Mouse (Mus musculus): Measurements from ENCODE around the gene Ric8a.

Ric8a gene

DNA sequence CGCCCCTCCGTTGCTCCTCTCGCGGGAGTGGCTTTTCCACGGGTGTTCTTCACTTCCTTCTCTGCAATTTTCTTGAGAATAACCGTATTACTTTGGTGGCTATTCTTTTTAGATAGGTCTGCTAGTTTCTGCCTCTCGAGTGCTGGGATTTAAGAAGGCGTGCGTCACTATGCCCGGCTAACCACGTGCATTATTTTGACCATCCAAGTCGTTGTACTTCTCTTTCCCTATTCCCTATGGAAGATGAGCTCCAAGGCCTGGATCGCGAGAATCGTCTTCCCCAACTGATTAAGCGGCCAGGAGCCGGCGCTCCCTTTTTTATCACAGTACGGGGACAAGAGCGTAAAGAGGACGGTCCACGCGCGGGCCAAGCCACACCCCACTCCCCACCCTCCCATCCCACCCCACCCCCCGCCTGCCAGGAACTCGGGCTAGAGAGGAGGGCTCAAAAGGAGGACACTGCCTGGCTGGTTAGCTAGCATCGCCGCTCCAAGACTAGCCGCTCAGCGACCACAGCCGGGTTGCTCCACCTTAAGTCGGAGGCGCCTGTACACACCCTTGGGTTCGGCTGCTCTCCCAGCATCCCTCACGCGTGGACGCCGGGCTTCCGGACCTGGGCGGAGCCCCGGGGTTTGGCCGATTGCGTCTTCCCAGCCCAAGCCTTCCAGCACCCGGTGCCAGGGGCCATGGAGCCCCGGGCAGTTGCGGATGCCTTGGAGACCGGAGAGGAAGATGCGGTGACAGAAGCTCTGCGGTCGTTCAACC, at the start of gene Ric8a:
Gene Ric8a, plus strand, starts transcription at position 173 of the 765 bp plus-strand sequence.
- DNase-seq (ENCODE audit: inconsistent ontology term), result peak; percentile 94

DNA sequence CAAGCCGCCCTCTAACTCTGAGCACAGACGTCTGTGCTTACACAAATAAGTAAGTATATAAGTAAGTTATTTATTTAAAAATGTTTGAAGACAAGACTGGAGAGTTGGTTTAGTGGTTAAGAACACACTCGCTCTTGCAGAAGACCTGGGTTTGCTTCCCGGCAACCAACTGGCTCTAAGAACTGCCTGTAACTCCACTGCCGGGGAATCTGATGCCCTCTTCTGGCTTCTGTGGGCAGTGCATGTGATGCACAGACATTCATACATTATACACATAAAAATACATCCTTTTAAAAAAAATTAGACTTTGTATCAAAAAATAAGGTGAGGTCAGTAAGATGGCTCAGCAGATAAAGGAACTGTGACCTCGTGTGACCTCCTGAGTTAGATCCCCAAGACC, 46.3 kb upstream of the Ric8a start:
- DNase-seq (ENCODE audit: inconsistent ontology term), result no peak

DNA sequence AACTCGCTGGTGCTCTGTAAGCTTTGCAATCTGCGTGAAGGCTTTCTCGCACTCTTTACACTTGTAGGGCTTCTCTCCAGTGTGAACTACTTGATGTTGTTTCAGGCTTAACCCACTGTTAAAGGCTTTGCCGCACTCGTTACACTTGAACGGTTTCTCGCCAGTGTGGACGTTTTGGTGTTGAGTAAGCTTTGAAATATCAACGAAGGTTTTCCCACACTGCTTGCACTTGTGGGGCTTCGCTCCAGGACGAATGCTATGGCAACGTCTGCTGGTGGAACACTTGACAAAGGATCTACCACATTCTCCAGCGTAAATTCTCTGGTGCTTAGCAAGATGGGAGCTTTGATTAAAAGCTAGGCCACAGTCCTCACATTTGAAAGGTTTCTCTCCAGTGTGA, 45.0 kb upstream of the Ric8a start:
- no peak for DNase-seq (ENCODE audit: inconsistent ontology term)

DNA sequence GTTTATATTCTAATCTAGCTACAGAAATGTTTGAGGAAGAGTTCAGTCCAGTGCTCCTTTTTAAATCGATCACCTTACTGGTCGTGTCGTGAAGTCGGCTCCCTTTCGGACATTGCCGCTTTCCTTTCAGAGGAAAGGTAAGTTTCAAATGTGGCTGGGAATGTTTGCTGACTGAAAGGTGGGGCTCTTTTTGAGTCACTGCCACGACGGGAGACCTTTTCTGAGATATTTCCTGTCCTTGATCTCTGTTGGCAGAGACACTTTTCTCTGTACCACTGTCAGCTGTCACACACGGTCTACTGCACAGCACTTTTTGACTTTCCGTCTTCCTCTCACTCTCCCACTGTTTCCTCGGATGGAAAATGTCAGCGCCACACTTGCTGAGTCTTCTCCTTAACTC, 43.9 kb upstream of the Ric8a start:
- no peak for DNase-seq (ENCODE audit: inconsistent ontology term)

DNA sequence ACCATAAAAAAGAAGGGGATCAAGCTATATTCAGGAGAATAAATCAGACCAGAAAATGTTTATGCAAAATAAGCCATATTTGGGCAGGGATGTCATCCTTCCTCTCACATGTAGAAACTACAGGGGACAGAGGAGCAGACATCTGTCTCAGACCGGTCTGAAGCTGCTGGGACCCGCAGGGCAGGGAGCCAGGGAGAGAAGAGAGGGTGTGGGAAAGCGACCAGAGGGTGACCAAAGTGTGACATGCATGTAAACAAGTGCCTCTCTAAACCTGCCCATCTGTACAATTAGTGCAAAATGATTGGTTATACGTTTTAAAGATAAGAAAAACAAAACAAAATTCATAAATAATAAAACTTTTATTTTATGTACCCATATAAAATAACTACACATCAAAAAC, 36.6 kb upstream of the Ric8a start:
- DNase-seq (ENCODE audit: inconsistent ontology term), result no peak

DNA sequence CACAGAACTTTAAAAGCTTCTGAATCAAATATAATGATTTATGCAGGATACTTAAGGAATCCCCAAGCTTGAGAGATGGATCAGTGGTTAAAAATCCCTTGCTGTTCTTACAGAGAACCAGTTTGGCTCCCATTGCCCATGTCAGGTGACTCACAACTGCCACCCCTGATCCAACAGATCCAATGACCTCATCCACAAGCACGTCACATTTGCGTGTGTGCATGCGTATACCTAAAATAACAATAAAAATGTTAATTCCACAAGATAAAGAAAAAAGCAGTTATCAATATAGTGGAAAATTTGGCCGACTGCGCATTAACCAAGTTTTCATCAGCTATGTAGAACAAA, 35.5 kb upstream of the Ric8a start:
- peak; percentile 8 for DNase-seq (ENCODE audit: inconsistent ontology term)

DNA sequence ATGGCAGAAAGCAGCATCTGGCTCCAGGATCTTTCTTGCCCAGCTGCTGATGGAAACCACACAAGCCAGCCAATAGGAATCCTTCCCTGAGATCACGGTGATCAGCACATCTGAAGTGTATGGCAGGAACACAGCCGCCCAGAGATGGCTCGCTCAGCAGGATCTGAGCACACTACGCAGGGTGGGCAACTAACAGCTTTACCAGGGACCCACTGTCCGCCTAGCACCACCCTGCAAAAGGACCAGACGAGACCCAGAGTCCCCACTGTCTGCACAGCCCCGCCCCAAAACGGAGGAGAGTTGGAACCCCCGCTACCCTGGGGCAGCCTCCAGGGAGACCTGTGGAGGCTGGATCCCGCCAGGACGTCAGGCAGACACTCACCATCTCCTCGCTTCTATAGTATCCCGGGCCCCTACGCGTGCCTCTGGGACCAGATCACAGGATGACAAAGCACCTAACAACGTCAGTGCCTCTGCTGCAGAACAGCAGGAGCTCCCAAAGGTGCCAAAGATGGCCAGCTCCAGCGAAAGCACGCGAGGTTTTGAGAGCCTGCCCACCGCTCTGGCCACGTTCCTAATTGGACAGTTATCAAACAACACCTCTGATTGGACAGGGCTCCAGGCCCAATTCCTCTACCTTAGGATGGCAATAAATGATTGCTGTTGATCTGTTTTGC, 35.0 kb upstream of the Ric8a start, which contains the start of gene Zfp941:
Gene Zfp941, minus strand, starts transcription at position 526 of the 677 bp plus-strand sequence.
- peak; percentile 81 for DNase-seq (ENCODE audit: inconsistent ontology term)

DNA sequence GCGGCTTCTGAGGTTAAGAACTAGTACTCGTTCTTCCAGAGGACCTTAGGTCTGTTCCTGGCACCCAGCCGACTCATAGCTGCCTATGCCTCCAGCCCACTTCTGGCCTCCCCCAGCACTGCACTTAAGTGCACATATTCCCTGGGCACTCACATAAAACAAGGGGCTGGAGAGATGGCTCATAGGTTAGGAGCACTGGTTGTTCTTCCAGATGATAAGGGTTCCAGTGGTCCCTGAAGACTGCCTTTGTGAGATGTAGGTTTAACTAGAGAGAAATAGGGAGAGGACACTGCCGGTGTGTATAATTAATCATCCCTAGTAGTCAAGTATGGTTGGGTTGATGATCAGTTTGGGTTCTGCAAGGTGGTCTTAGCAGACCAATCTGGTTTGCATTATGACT, 34.0 kb upstream of the Ric8a start:
- no peak for DNase-seq (ENCODE audit: inconsistent ontology term)

DNA sequence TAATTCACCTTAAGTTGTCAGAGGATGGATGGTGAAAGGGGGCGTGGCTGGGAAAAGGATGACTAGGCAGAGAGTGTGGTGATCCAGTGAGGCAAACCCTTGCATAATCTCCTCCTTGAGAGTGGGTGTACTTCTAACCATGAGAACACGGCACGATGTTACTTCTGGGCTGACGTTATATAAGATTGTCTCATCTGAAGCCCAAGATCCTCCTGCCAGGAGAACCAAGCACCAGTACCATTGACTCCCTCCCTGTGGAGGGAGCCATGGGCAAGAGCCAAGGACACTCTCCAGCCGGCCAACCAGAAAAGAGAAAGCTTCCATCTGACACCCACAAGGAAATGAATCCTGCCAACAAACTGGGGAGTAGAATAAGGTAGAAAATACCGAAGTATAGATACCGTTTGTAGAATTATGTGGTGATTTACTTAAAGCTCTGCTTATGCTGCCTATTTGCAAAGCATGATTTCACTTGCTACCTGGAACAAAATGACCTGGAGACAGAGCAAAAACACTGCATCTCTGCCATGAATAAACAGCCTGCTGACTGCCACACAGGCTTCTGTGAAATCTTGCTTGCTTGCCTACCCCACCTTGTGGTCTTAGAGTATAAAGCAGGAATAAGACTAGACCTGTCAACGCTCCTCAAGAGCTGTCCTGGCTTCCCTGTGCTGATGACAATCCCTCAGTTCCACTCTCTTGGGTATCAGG, 28.4 kb upstream of the Ric8a start:
- peak; percentile 30 for DNase-seq (ENCODE audit: inconsistent ontology term)

DNA sequence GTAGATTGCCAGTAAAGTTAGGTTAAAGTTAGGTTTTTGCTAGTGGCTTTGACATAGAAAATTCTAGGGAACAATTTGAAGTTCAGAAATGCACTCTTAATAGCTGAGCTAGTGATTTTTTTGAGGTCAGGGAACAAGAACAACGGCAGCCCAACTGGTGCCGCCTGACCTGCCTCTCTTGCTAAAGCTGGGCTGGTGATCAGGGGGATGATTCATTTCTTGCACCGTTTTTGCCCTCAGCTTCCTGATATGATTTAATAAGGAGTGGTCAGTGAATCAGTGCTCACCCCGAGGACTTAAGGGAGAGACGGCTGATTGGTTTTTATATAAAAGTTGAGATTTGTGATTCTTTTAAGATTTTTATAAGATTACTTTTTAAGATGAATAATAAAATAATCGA, 25.3 kb upstream of the Ric8a start:
- peak; percentile 64 for DNase-seq (ENCODE audit: inconsistent ontology term)

DNA sequence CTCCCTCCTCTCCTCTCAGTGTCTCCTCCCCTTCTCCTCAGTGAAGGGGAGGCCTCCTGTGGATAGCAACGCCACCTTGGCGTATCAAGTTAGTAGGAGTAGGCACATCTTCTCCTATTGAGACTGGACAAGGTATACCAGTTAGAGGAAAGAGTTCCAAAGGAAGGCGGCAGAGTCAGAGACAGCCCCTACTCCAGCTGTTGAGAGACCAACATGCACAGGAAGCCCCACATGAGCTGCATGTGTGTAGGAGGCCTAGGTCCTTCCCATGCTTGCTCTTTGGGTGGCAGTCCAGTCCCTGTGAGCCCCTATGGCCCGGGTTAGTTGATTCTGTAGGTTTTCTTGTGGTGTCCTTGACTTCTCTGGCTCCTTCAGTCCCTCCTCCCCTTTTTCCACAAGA, 23.4 kb upstream of the Ric8a start:
- no peak for DNase-seq (ENCODE audit: inconsistent ontology term)

DNA sequence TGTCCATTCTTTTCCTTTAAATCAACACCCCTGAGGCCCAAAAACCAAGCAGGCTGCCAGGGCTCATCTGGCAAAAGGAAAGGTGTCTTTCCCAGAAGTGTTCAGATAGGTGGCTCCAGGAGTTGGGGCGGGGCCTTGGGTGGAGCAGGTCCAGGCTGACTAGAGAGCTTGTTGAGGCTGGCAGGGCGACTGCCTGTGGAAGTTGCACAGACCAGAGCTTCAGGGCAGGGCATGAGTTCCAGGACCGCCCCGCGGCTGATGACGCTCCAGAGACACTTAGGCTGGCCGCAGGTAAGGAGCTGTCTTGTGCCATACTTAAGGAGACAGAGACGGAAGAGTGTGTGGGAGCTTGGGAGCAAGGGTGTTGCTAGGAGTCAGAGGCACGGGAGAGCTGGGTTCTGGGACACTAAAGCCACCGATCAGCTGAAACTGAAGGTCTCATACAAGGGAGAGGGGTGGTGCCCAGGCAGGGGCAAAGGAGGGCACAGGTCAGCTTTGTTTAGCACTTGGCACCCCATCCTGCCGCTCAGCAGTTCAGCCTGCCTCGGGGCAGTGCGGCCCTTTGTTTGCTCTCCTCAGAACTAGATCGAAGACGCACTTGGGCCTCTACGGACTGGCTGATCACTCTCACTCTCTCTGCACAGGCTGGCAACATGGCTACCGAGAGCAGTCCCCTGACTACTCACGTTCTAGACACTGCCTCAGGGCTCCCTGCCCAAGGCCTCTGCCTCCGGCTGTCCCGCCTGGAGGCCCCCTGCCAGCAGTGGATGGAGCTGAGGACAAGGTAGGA, 21.6 kb upstream of the Ric8a start, which contains the start of gene Urah:
Gene Urah, plus strand, starts transcription at position 51 of the 790 bp plus-strand sequence.
- DNase-seq (ENCODE audit: inconsistent ontology term), result no peak

DNA sequence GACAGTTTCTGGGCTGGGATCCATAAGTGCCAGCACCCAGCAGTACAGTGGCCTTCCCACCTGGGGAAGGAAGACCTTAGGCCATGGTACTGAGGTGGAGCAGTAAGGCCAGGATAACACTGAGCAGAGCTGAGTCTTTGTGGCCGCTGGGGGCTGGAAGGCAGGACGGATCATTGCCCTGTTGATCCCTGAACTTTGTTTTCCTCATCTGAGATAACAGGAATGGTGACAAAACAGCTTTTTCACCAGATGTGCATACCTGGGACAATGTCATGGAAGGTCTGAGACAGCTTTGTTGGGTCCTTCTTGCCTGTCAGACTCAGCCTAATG, 21.0 kb upstream of the Ric8a start:
- no peak for DNase-seq (ENCODE audit: inconsistent ontology term)

DNA sequence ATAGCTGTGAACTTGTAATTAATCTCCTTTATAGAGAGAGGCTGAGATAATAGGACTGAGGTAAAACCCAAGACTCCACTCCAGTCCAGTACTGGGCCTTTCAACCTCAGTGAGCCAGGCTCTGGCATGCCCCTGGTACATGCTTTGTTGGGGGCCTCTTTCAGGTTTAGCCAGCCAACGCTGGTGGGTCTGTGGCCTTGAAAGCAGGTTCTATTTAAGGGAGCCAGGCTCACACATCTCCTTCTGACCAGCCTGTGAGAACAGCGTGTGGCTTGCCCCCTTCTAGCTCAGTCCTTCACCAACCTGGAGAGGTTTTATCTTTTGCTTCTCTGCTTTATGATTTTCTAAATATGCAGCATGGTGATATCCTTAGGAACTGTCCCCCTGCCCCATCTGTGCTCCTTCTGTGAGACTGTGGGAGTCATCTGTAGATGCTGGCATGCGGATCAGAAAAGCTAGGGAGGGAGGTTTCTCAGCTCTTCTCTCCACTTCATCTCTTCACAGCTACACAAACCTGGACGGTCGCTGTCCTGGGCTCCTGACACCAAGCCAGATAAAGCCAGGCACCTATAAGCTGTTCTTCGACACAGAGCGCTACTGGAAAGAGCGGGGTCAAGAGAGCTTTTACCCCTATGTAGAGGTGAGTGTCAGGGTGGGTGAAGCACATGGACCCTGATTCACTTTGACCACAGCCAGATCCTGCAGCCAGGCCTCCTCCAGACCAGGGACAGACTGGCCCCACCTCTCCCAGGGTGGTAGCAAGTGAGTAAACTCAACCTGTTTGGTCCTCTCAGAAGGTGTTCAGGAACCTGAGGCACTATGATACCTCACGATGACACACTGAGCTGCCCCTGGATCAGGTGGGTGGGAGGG, 20.3 kb upstream of the Ric8a start:
- DNase-seq (ENCODE audit: inconsistent ontology term), result no peak

DNA sequence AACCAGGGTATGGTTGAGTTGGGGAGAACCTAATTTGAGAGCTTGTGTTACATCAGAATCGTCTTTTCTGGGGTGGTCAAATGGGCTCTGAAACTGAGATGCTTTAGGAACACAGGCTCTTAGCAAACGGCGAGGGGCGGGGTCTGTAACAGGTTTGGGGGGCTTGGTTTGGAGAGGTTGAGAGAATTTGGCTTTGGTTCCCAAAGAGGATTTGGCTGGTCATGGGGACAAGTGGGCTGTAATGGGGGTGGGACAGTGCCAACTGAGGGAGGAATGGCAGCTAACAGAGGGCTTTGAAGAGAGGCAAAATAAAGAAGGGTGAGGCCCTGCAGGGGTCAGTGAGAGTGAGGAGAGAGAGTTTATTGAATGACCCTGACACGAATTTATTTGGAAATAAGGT, 17.2 kb upstream of the Ric8a start:
- DNase-seq (ENCODE audit: inconsistent ontology term), result no peak

DNA sequence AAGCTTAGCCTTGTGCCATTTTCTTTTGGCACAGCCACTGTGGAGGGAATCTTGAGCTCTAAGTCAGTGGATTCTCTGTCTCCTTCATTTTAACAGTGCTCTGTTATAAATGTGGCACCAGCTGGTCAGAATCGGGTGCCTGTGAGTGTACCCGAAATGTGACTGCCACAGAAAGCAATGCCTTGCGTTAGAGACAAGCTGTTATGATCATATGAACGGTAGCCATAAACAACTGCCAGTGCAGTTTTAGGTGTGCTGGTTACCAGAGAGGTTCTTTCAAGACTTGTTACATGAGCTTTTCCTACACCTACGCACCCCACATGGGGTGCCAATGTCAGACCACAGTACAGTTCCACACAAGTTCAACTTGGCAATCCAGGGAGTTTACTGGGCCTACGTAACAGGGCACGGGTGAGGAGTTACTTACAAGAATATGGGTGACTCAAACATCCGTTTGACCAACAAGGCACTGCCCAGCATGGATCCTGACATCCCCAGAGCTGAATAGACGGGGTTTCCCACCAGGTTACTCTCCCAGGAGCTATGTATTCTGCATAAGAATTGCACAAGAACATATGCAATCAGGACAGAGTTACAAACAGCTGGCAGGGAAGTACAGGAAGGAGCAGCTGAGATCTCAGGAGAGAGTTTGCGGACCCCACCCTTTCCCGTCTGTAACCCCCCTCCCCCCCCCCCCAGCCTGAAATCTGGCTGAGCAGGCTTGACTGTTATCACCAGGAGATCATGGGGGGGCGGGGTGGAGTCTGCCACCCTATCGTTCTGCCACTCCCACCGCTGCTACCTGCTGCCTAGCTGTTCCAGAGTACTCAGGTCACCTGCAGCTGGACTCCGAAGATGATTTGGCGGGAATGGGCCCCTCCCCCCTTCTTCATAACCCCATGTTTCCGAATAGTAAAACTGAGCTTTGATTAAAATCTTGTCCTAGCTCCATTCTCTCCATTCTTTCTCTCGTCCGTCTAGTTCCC, 15.7 kb upstream of the Ric8a start:
- no peak for DNase-seq (ENCODE audit: inconsistent ontology term)

DNA sequence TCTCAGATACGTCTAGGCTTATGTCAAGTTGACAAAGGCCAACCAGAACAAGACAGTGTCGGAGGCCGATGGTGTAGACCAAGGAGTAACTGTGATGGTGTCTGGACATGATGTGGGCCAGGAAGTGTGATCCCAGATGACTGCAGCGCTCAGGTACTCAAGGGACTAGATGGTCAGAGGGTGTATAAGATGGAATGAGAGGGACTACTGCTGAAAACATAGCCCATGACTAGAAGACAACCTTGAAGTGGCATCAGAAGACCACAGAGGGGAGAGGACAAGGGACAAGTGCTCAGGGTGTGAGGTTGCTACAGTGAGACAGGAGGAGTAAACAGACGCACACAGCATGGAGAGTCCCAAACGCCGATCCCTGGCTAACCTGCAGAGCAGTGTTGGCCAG, 13.0 kb upstream of the Ric8a start:
- DNase-seq (ENCODE audit: inconsistent ontology term), result no peak

DNA sequence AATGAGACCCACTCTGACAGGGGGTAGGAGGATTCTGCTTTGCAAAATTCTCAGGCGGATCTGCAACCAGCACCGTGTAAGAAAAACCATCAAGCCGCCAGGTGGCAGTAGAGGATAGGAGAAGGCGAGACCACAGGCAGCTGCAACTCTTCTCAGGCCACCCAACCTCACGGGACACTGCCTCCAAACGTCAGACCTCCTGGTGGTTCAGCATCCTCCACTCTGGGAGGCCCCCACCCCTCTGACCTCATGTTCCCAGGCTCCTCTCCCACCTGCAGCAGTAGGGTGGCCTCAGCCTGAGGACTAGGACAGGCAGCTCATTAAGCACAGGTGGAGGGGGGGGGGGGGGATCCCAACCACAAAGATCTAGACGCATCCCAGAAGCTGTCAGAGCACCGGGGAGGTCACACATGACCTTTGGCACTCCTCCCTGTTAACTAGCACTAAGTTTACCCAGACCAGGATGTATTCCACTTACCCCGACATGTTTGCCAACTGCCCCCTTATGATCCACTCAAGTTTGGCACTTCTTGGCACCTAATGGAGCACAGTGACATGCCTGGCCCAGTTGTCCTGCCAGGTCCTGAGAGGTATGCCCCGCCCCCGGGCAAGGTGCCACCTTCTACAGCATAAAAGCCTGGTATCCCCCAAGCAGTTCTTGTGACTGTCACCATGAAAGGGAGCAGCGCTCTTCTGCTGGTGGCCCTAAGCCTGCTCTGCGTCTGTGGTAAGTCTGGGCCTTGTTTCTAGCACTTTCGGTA, 11.7 kb upstream of the Ric8a start, which contains the start of gene Scgb1c1:
Gene Scgb1c1, plus strand, starts transcription at position 643 of the 761 bp plus-strand sequence.
- DNase-seq (ENCODE audit: inconsistent ontology term), result peak; percentile 69

DNA sequence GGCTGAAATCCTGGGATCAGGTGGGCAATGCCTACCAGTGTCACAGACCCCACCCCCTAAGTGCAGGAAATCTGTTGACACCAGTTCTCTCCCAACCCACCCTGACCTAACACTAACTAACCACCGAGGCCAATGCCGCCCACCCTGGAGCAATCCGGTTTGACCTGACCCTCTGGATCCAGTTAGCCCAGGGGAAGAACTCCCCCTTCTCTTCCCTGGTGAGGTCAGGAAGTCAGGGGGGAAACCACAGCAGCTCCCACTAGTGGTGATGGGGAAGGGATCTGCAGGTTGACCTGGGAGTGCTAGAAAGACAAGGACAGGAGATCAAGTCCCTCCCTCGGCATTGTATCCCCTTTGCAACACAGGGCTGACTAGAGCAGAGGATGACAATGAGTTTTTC, 11.1 kb upstream of the Ric8a start:
- DNase-seq (ENCODE audit: inconsistent ontology term), result no peak
